Mouse (Mus musculus) cortical plate, adult 2 months (tissue): ENCODE measurements at regions not wholly inside any gene's neighbourhood (a gene's known extent, or its start where the extent isn't known, plus 50 kb on each side); places are given as distances from the start of the nearest gene placed in this dataset.

ENCODE experiments used
- H3K27ac ChIP-seq: fragments of 200-500 bp; 2 replicates; pipeline ENCODE4 v1.5.1; 2012; ENCODE audit warnings: low read length, control low read depth, inconsistent platforms; ENCODE audit not compliant: insufficient read depth
- H3K4me1 ChIP-seq: fragments of 200-500 bp; 2 replicates; pipeline ENCODE4 v1.6.1; 2011; ENCODE audit warnings: low read length; ENCODE audit not compliant: control insufficient read depth, insufficient read depth
- H3K4me3 ChIP-seq: fragments of 200-500 bp; 2 replicates; pipeline ENCODE4 v1.5.1; 2011; ENCODE audit warnings: mild to moderate bottlenecking, low read length, control low read depth; ENCODE audit not compliant: insufficient read depth
- CTCF ChIP-seq: fragments of 200-500 bp; IDR thresholded peaks from 2 replicates; pipeline ENCODE4 v1.5.1; 2011; ENCODE audit warnings: mild to moderate bottlenecking, control low read depth, low read length; ENCODE audit not compliant: insufficient read depth; ENCODE audit errors: extremely low read depth
- POLR2A ChIP-seq: fragments of 200-500 bp; IDR thresholded peaks from 2 replicates; pipeline ENCODE4 v1.6.1; 2011; ENCODE audit warnings: mild to moderate bottlenecking, low read length, control low read depth; ENCODE audit not compliant: insufficient read depth; ENCODE audit errors: extremely low read depth

DNA sequence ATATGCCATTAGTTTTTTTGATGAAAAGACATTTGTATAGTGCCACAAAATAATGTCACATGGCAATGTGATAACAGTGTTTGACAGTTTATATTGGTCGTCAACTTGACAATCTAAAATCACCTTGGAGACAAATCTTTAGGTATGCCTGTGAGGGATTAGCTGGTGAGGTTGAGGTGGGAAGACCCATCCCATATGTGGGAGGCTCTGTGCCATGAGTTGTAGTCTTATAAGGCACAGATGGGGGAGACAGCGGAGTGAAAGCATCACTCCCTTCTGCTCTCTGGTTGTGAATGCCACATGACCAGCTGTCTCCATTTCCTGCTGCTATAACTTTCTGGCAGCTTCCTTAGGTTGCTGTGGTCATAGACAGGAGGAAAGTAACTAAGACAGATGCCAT lies 242.4 kb upstream of the Ccdc54 start:
- TF ChIP-seq CTCF (no peak), POLR2A (no peak)
- H3K4me3 ChIP-seq: no peak overlapping the region
- H3K27ac ChIP-seq: no peak overlapping the region
- H3K4me1 ChIP-seq: no peaks in the 10 kb centered on the region

DNA sequence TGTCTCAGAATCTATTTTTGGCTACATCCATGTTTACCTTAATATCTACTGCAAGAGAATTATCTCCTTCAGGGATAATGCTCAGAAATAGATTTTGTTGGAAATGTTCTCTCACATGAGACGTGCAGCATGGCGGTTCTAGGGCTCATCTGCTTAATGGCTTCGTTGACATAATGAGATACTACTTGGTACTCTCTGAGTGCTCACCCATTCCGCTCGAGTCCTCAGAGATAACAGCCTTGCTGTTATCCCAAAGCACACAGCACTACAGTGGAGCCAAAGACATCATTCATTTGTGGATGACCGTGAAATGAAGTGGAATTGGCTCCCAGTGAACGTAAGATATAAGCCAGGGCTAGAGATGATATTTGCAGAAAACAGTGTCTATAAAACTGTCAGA lies 231.4 kb upstream of the Ccdc54 start:
- no peaks in the 10 kb centered on the region for H3K4me1 ChIP-seq
- no peak overlapping the region for H3K4me3 ChIP-seq
- no peak overlapping the region for H3K27ac ChIP-seq
- no peak for TF ChIP-seq POLR2A
- TF ChIP-seq CTCF: no peak

DNA sequence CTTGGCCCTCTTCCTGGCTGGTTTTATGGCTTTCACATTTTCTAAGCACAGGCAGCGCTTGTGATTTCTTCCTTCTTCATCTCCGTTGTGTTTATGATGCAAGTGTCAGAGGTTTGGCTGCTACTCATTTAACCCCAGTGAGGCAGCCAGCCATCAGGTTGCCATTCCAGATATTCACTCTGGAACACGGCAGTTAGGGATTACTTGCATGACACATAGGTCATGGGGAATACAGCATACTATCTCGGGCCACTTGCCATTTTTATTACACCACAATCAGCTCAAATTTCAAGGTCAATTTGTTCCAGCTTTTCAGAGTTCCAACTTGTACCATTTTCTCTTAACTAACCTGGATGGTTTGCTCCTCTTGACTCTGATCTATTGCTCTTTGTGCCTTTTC lies 223.7 kb upstream of the Ccdc54 start:
- no peak for TF ChIP-seq CTCF
- no peak overlapping the region for H3K4me3 ChIP-seq
- no peak overlapping the region for H3K27ac ChIP-seq
- H3K4me1 ChIP-seq: no peaks in the 10 kb centered on the region

DNA sequence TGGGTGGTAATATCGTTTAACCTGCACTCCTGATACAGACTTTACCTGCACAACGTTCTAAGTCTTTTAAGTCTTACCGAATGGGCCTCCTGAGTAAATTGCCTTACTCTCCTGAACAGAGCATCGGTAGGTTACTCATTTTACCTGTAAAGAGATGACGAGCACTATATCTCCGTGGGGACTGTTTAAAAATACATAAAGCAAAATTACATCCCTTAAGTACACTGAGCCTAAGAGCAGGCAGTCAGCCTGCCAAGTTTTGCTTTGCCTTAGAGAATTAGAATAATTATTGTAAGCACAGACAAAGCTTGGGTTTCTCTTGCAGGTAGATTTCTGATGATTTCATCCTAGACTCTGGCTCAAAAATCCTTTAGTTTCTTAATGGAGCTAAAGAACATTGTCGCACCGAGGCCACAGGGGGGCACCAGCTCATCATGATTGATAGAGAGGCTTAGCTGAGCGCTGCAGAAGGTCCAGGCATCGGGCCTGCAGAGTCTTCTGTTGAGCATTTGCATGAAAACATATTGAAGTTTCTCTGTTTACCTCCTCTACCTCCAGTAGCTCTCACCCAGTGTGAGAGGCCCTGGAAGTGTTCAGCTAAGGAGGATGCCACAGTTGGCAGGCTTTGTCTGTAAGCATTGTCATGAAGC lies 208.3 kb upstream of the Ccdc54 start:
- TF ChIP-seq CTCF (peak; percentile 83), POLR2A (no peak)
- no peak overlapping the region for H3K27ac ChIP-seq
- H3K4me3 ChIP-seq: no peak overlapping the region
- no peaks in the 10 kb centered on the region for H3K4me1 ChIP-seq

DNA sequence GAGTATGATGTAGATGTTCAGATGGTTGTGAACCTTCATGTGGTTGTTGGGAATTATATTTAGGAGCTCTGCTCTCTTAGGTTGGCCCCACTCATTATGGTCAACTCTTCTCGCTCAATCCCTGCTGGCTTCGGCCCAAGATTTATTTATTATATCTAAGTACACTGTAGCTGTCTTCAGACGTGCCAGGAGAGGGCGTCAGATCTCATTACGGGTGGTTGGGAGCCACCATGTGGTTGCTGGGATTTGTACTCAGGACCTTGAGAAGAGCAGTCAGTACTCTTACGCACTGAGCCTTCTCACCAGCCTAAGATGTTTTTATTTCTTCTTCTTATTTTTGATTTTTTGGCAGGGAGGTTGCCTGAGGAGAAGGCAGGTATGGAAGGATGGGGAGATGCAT lies 207.1 kb upstream of the Ccdc54 start:
- Histone ChIP-seq H3K27ac (no peak overlapping the region), H3K4me1 (no peaks in the 10 kb centered on the region), H3K4me3 (no peak overlapping the region)
- TF ChIP-seq POLR2A: no peak
- no peak for TF ChIP-seq CTCF

DNA sequence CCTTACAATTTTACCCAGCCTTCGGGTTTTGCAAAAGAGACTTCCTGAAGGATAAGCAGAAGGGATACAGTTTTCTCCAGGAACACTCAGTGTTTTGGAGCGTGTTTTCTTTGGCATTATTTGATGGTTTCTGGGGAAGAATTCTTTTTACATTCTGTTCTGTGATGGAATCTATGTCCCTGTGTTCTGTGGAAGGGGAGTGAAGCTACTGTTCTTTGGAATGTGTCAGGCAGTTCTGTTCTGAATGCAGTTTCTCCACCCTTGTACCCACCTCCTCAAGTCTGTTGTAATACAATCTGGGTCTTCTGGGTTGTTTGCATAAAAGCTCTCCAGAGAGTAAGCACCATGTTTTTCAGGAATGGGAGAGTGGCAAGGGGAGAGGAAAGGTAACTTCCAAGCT lies 202.0 kb upstream of the Ccdc54 start:
- no peak for TF ChIP-seq POLR2A
- TF ChIP-seq CTCF: no peak
- no peaks in the 10 kb centered on the region for H3K4me1 ChIP-seq
- no peak overlapping the region for H3K4me3 ChIP-seq
- H3K27ac ChIP-seq: no peak overlapping the region

DNA sequence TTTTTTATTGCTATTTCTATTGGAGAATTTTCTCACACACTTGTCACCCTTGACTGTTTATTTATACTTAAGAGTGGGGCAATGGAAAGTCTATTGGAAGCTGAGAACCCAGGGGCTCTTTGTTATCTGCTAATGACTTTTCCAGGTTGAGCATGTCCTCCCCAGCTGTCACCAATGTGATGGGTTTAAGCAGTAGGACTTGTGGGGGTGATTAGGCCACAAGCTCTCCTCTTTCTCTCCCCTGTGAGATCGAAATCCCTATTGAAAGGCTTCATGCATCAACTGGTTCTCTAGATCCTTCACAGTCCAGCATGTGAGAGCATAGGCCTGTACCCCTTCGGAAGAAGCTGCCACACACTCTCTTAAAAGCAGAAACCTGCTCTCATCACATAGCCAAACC lies 201.6 kb upstream of the Ccdc54 start:
- Histone ChIP-seq H3K4me1 (no peaks in the 10 kb centered on the region), H3K27ac (no peak overlapping the region), H3K4me3 (no peak overlapping the region)
- TF ChIP-seq POLR2A: no peak
- no peak for TF ChIP-seq CTCF

DNA sequence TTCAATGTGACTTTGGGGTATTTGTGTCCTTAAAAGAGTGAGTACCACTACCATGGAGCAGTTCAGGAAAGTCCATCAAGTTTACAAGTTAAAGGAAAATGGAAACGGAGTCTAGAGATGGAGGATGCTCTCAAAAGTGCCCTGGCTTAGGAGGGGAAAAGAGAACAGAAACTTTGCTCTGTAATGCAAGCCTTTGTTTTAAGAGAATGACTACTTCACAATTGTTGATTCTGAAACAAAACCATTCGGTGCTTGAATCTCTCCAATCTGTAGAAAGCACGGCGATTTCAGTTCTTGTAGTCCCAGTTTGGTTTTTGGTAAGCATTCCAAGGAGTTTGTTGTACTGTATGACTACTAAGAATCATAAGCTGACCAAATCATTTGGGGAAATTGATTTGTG lies 197.7 kb upstream of the Ccdc54 start:
- Histone ChIP-seq H3K4me1 (no peaks in the 10 kb centered on the region), H3K27ac (no peak overlapping the region), H3K4me3 (no peak overlapping the region)
- no peak for TF ChIP-seq POLR2A
- TF ChIP-seq CTCF: no peak

DNA sequence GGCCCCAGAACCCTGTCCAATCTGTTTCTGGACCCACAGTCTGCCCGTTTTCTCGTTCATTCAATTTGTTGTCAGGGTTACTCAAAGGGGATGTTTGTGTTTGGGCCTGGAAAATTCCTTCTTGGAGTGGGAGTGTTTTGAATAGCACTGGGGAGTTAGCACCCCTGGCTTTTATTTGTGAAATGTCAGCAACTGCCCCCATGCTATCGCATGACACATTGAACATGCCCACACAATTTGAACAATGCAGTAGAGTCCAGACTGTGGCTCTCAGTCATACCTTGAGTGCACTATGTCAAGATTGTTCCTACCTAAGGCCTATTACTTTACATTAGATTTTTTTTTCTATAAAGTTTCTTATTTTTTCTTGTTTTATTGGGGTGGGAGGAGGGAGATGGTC lies 195.2 kb upstream of the Ccdc54 start:
- Histone ChIP-seq H3K4me1 (no peaks in the 10 kb centered on the region), H3K27ac (no peak overlapping the region), H3K4me3 (no peak overlapping the region)
- TF ChIP-seq POLR2A (no peak), CTCF (no peak)

DNA sequence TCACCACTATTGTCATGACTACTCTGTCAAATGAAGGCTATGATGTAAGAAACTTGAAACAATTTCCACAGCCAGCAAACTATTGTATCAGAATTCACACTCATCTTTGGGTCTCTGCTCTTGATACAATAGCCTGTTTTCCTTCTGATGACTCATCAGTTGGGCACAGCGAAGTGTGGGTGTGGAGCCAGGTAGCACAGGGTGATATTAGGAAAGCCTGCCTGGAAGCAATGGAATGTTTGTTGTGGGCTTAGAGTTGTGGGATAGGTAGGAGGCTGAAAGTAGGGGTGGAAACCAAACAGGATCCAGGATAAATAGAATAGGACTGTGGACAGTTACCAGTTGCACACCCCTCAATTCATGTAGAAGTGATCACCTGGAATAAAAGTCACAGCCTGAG lies 194.4 kb upstream of the Ccdc54 start:
- H3K4me1 ChIP-seq: no peaks in the 10 kb centered on the region
- no peak for TF ChIP-seq CTCF
- no peak for TF ChIP-seq POLR2A
- H3K4me3 ChIP-seq: no peak overlapping the region
- no peak overlapping the region for H3K27ac ChIP-seq

DNA sequence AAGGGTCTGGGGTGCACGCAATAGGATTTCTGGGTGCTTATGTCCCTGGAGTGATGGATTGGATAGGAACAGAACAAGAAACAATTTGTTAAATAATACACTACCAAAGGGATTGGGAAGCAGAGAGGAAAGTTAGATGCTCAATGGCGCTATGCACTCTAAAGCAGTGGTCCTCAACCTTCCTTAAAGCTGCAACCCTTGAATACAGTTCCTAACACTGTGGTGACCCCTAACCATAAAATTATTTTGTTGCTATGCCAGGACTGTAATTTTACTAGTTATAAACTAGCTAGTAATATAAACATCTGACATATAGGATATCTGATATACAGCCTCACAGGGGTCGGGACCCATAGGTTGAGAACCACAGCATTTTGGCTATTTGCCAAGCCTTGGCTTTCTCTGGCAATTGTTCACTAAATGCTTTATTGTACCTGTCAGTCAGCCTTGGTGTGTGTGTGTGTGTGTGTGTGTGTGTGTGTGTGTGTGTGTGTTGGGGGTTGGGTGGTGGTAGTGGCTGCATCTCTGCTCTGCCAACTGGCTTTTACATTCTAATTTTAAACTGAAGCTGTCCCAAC lies 193.8 kb upstream of the Ccdc54 start:
- TF ChIP-seq POLR2A: no peak
- no peak for TF ChIP-seq CTCF
- Histone ChIP-seq H3K27ac (no peak overlapping the region), H3K4me1 (no peaks in the 10 kb centered on the region), H3K4me3 (no peak overlapping the region)
